Mouse (Mus musculus): ENCODE measurements at regions not wholly inside any gene's neighbourhood (a gene's known extent, or its start where the extent isn't known, plus 50 kb on each side); places are given as distances from the start of the nearest gene placed in this dataset.
"Not testable (repeated sequence)": the region's sequence is repeated elsewhere in the genome, so short reads cannot be mapped to it uniquely, and the experiment has no call there.

- no peak for DNase-seq (ENCODE audit: low spot score)
Observed at GRCm38 (mm10) chr10:119099092-119099792, 140.6 kb downstream of the Cand1 start.

GRCm38 (mm10) chr10:119094166-119094565 is 145.7 kb downstream of the Cand1 start:
- DNase-seq (ENCODE audit: low spot score): no peak

GRCm38 (mm10) chr10:119087886-119088285 is 152.0 kb downstream of the Cand1 start:
- DNase-seq (ENCODE audit: low spot score): no peak

- DNase-seq (ENCODE audit: low spot score): no peak
Observed at GRCm38 (mm10) chr10:119087071-119087665, 152.7 kb downstream of the Cand1 start.

GRCm38 (mm10) chr10:119086450-119086849 is 153.4 kb downstream of the Cand1 start:
- no peak for DNase-seq (ENCODE audit: low spot score)

- DNase-seq (ENCODE audit: low spot score): no peak
Observed at GRCm38 (mm10) chr10:119083431-119083830, 156.4 kb downstream of the Cand1 start.

GRCm38 (mm10) chr10:119082861-119083260 is 157.0 kb downstream of the Cand1 start:
- no peak for DNase-seq (ENCODE audit: low spot score)

- not testable (repeated sequence) for DNase-seq (ENCODE audit: low spot score)
Observed at GRCm38 (mm10) chr10:119081766-119082165, 158.1 kb downstream of the Cand1 start.

GRCm38 (mm10) chr10:119076100-119076566 is 163.7 kb downstream of the Cand1 start:
- no peak for DNase-seq (ENCODE audit: low spot score)

GRCm38 (mm10) chr10:119074887-119075286 is 165.0 kb downstream of the Cand1 start:
- DNase-seq (ENCODE audit: low spot score): no peak

GRCm38 (mm10) chr10:119073991-119074390 is 165.9 kb downstream of the Cand1 start:
- DNase-seq (ENCODE audit: low spot score): no peak

- DNase-seq (ENCODE audit: low spot score): no peak
Observed at GRCm38 (mm10) chr10:119069410-119069809, 170.4 kb downstream of the Cand1 start.

GRCm38 (mm10) chr10:119067838-119068237 is 172.0 kb downstream of the Cand1 start:
- DNase-seq (ENCODE audit: low spot score): no peak

GRCm38 (mm10) chr10:119067366-119067765 is 172.5 kb downstream of the Cand1 start:
- DNase-seq (ENCODE audit: low spot score): no peak

GRCm38 (mm10) chr10:119065974-119066373 is 173.9 kb downstream of the Cand1 start:
- no peak for DNase-seq (ENCODE audit: low spot score)

GRCm38 (mm10) chr10:119065133-119065817 is 174.6 kb downstream of the Cand1 start:
- DNase-seq (ENCODE audit: low spot score): no peak

- no peak for DNase-seq (ENCODE audit: low spot score)
Observed at GRCm38 (mm10) chr10:119064218-119064617, 175.6 kb downstream of the Cand1 start.

GRCm38 (mm10) chr10:119063209-119063699 is 176.6 kb downstream of the Cand1 start:
- DNase-seq (ENCODE audit: low spot score): no peak

- no peak for DNase-seq (ENCODE audit: low spot score)
Observed at GRCm38 (mm10) chr10:119061958-119062599, 177.8 kb downstream of the Cand1 start.

- DNase-seq (ENCODE audit: low spot score): no peak
Observed at GRCm38 (mm10) chr10:119061349-119061850, 178.5 kb downstream of the Cand1 start.

GRCm38 (mm10) chr10:119058493-119059020 is 181.3 kb downstream of the Cand1 start:
- DNase-seq (ENCODE audit: low spot score): no peak

Data from urinary bladder, adult 2 months (tissue).